Mouse (Mus musculus): ENCODE measurements around the gene Padi3. TPM values are rescaled to one million over a fixed set of nuclear protein-coding genes. Genes with fewer than 3 reads are reported as not detected.
A peak's percentile ranks its signal among the peaks of the same experiment; 100 is the strongest.

Padi3 gene
- polyA plus RNA-seq, 1 experiment from 2014 or later, result not detected

DNA sequence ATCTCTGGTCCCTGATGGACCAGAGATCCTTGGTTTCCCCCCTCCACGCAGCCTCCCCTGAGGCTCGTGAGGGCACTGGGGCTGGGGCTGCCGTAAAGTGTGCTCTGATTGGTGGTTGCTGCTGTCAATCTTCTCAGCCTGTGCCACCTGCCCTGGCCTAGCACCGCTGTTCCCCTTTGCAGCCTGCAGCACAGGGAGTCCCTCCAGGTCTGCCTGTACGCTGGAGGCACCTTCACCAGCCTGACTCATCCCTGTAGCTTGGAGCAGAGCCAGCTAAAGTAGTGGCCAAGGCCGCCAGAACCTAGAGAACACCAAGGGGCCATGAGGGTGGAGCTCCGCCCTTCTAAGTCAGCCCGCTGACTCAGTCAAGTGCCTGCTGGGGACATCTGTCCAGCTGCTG is 27.4 kb upstream of the Padi3 start:
- H3K9ac ChIP-seq (replicated peaks), result no peak overlapping the region
- no peaks in the 10 kb centered on the region for H3K36me3 ChIP-seq
- H3K4me1 ChIP-seq, result peaks cover 22% of the 10 kb centered on the region; the same call in 1 of the 2 replicates
- no peaks in the 10 kb centered on the region for H3K9me3 ChIP-seq
- 27% methylated on average over 8 of the region's 8 CpGs for WGBS
- no peak overlapping the region for H3K4me2 ChIP-seq (replicated peaks)
- H3K27me3 ChIP-seq, result no peaks in the 10 kb centered on the region
- H3K4me3 ChIP-seq, result no peak overlapping the region
- no peak for ATAC-seq (replicated peaks)
- no peak overlapping the region for H3K27ac ChIP-seq (replicated peaks)

DNA sequence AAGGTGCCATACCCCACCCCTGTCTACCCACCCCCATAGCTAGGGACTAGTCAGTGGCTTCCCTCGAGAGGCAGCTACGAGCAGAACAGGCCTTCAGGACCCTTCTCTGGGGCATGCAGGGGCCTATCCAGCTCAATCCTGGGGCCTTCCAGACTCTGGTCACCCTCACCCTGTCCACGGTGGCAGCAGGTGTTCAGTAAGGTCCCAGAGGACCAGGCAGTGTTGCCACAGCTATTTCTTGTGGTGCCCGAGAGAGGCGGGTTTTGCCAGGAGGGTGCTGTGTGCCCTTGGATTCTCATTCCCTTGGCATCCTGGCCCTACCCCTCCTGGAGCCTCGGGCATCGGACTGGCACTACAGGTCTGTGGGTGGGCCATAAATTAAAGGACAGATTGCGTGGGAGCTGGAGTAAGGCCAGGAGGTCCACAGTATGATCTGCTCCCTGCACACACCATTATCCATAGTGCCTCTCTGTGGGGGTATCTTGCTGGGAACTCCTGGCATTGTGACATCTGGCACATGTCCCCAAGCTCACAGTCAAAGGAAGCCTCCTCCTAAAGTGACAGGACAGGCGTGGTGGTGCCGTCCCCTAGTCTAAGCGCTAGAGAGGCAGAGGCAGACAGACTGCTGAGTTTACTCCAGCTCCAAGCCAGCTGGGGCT is 25.9 kb upstream of the Padi3 start:
- H3K36me3 ChIP-seq, result no peaks in the 10 kb centered on the region
- H3K9me3 ChIP-seq, result no peaks in the 10 kb centered on the region
- WGBS, result 37% methylated on average over 11 of the region's 11 CpGs
- H3K27ac ChIP-seq (replicated peaks), result no peak overlapping the region
- no peak overlapping the region for H3K4me3 ChIP-seq
- no peaks in the 10 kb centered on the region for H3K27me3 ChIP-seq
- peaks cover 22% of the 10 kb centered on the region; the same call in 1 of the 2 replicates for H3K4me1 ChIP-seq
- ATAC-seq (replicated peaks), result peak; percentile 27; the same call in 1 of the 2 replicates
- no peak overlapping the region for H3K4me2 ChIP-seq (replicated peaks)
- no peak overlapping the region for H3K9ac ChIP-seq (replicated peaks)

GRCm38 (mm10) chr4:140835682-140836081 is 25.2 kb upstream of the Padi3 start:
- H3K9ac ChIP-seq (replicated peaks), result no peak overlapping the region
- H3K9me3 ChIP-seq, result no peaks in the 10 kb centered on the region
- no peak overlapping the region for H3K4me3 ChIP-seq
- 0% methylated on average over 10 of the region's 10 CpGs for WGBS
- H3K4me2 ChIP-seq (replicated peaks), result no peak overlapping the region
- no peak overlapping the region for H3K27ac ChIP-seq (replicated peaks)
- peaks cover 22% of the 10 kb centered on the region; the same call in 1 of the 2 replicates for H3K4me1 ChIP-seq
- H3K36me3 ChIP-seq, result no peaks in the 10 kb centered on the region
- H3K27me3 ChIP-seq, result no peaks in the 10 kb centered on the region
- peak; percentile 78 for ATAC-seq (replicated peaks)

GRCm38 (mm10) chr4:140834327-140834934 is 24.0 kb upstream of the Padi3 start:
- H3K9ac ChIP-seq (replicated peaks), result no peak overlapping the region
- H3K27me3 ChIP-seq, result no peaks in the 10 kb centered on the region
- H3K36me3 ChIP-seq, result no peaks in the 10 kb centered on the region
- peaks cover 22% of the 10 kb centered on the region; the same call in 1 of the 2 replicates for H3K4me1 ChIP-seq
- H3K9me3 ChIP-seq, result no peaks in the 10 kb centered on the region
- no peak overlapping the region for H3K27ac ChIP-seq (replicated peaks)
- H3K4me3 ChIP-seq, result no peak overlapping the region
- WGBS, result 74% methylated on average over 6 of the region's 6 CpGs
- no peak overlapping the region for H3K4me2 ChIP-seq (replicated peaks)
- no peak for ATAC-seq (replicated peaks)

DNA sequence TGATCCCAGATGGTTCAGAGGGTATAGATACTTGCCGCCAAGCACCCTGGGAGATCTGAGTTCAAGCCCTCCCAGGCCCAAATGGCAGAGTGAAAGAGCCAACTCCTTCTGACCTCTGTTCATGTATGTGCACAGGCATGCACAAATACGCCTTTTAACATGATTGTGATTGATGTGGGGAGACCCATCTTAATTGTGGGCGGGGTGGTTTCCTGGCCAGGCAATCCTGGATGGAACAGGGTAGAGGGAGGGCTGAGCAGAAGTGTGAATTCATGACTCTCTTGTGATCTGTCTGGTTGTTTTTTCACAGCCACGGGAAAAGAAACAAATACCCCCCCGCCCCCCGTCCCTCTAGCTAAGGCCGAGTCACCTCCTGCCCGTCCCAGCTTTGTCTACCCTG is 22.4 kb upstream of the Padi3 start:
- Histone ChIP-seq H3K36me3 (no peaks in the 10 kb centered on the region), H3K27ac (replicated peaks) (no peak overlapping the region), H3K4me3 (no peak overlapping the region), H3K4me2 (replicated peaks) (no peak overlapping the region), H3K9me3 (no peaks in the 10 kb centered on the region), H3K9ac (replicated peaks) (no peak overlapping the region), H3K4me1 (peaks cover 22% of the 10 kb centered on the region; the same call in 1 of the 2 replicates), H3K27me3 (no peaks in the 10 kb centered on the region)
- 45% methylated on average over 8 of the region's 8 CpGs for WGBS
- no peak for ATAC-seq (replicated peaks)

- 86% methylated on average over 4 of the region's 4 CpGs for WGBS
- Histone ChIP-seq H3K27ac (replicated peaks) (no peak overlapping the region), H3K4me3 (no peak overlapping the region), H3K27me3 (no peaks in the 10 kb centered on the region), H3K36me3 (no peaks in the 10 kb centered on the region), H3K4me2 (replicated peaks) (no peak overlapping the region), H3K4me1 (peaks cover 21% of the 10 kb centered on the region; the same call in 1 of the 2 replicates), H3K9ac (replicated peaks) (no peak overlapping the region), H3K9me3 (no peaks in the 10 kb centered on the region)
- no peak for ATAC-seq (replicated peaks)
These were observed 21.4 kb upstream of the Padi3 start for GRCm38 (mm10) chr4:140831808-140832207.

DNA sequence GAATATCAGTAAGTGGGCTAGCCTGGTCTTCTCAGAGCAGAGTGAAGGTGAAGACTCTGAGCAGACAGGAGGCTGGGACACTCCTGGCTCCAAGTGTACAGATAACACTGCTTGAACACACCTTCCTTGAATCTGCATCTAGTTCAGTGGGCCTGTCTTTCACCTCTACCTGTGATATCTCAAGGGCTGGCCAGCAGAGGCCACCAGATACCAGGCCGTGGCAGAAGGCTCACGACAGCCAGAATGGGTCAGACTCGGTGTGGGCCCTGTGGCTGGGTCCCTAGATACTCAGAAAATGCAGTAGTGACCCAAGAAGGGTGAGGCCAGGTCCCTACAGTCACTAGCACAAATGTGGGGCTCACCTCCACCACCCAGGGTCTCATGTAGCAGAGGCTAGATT is 16.8 kb upstream of the Padi3 start:
- Histone ChIP-seq H3K4me1 (no peaks in the 10 kb centered on the region), H3K4me3 (no peak overlapping the region), H3K9ac (replicated peaks) (no peak overlapping the region), H3K27me3 (no peaks in the 10 kb centered on the region), H3K4me2 (replicated peaks) (no peak overlapping the region), H3K9me3 (no peaks in the 10 kb centered on the region), H3K36me3 (no peaks in the 10 kb centered on the region), H3K27ac (replicated peaks) (no peak overlapping the region)
- WGBS, result 62% methylated on average over 3 of the region's 3 CpGs
- ATAC-seq (replicated peaks), result no peak

GRCm38 (mm10) chr4:140825942-140826341 is 15.5 kb upstream of the Padi3 start:
- Histone ChIP-seq H3K27me3 (no peaks in the 10 kb centered on the region), H3K9ac (replicated peaks) (no peak overlapping the region), H3K36me3 (no peaks in the 10 kb centered on the region), H3K4me3 (no peak overlapping the region), H3K4me1 (no peaks in the 10 kb centered on the region), H3K4me2 (replicated peaks) (no peak overlapping the region), H3K27ac (replicated peaks) (no peak overlapping the region), H3K9me3 (no peaks in the 10 kb centered on the region)
- ATAC-seq (replicated peaks), result no peak
- 61% methylated on average over 11 of the region's 11 CpGs for WGBS

DNA sequence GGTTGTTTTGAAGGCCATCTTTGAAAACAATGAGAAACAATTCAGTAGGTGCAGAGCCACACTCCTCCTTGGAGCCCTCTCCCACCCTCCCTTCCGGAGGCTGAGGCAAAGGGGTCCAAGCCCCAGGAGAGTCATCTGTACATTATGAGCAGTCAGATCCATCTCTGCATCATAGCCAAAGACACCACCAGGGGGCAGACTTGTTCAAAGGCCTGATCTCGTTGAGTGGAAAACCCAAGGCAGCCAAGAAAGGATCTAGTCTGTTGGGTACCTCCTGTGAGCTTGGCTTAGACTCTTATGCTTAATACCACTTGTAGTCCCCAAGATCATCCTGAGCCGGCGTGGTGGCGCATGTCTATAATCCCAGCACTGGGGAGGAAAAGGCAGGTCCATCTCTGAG is 11.5 kb upstream of the Padi3 start:
- H3K4me1 ChIP-seq, result no peaks in the 10 kb centered on the region
- no peak for ATAC-seq (replicated peaks)
- no peak overlapping the region for H3K9ac ChIP-seq (replicated peaks)
- no peaks in the 10 kb centered on the region for H3K9me3 ChIP-seq
- 57% methylated on average over 5 of the region's 5 CpGs for WGBS
- no peaks in the 10 kb centered on the region for H3K27me3 ChIP-seq
- no peak overlapping the region for H3K4me3 ChIP-seq
- no peak overlapping the region for H3K4me2 ChIP-seq (replicated peaks)
- no peaks in the 10 kb centered on the region for H3K36me3 ChIP-seq
- H3K27ac ChIP-seq (replicated peaks), result no peak overlapping the region

- ATAC-seq (replicated peaks), result no peak
- 92% methylated on average over 8 of the region's 8 CpGs for WGBS
These were observed 7.0 kb upstream of the Padi3 start for GRCm38 (mm10) chr4:140817413-140817812.

DNA sequence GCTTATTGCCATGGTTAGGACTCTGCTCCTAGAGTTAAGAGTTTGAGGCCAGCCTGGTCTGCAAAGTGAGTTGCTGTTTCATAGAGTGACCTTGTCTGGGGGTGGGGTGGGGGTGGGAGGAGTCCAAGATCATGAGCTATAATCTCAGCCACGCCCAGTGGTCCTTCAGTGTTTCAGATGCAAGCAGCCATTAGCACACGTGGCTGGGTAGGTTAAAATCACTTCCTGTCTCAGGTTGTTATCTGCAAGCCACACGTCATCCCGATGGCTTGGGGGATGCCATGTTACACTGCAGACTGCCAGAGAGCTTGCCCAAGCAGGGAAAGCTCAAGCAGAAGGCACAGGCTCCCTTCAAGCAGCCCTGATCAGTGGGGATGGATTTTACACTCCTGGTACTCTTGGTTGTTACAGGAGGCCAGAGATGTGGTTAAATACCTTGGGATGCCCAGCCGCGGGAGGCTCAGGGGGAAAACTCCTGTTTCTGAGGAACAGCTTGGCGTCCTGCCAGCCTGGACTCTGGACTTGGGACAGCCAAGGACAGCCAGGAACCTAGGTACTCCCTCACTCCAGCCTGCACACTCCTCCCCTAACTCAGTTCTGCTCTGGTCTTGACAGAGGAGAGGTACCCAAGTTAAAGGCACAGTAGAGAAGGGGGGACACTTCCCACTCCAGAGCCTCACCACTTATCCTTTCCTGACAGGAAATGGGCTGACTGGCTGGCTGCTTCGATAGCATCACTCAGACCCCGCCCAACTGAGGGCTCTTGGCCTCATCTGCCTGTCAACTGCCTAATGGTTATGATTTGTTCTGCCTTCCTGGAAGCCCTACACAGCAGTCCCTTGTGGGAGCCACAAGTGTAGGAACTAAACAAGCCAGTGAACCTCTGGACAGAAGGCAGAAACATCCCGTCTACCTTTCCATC is 5.8 kb upstream of the Padi3 start:
- Histone ChIP-seq H3K9me3 (no peaks in the 10 kb centered on the region), H3K36me3 (no peaks in the 10 kb centered on the region), H3K27ac (replicated peaks) (no peak overlapping the region), H3K9ac (replicated peaks) (no peak overlapping the region), H3K27me3 (0 out of 2 replicates have a peak, but pooled peaks cover 7% of the 10 kb centered on the region), H3K4me3 (no peak overlapping the region), H3K4me2 (replicated peaks) (no peak overlapping the region), H3K4me1 (peaks cover 15% of the 10 kb centered on the region)
- ATAC-seq (replicated peaks), result no peak
- WGBS, result 60% methylated on average over 10 of the region's 10 CpGs

More at GRCm38 (mm10) chr4:140817413-140817812, 7.0 kb upstream of the Padi3 start:
- Histone ChIP-seq H3K4me2 (replicated peaks) (no peak overlapping the region), H3K4me1 (peaks cover 12% of the 10 kb centered on the region), H3K9me3 (no peaks in the 10 kb centered on the region), H3K36me3 (no peaks in the 10 kb centered on the region), H3K4me3 (no peak overlapping the region), H3K27ac (replicated peaks) (no peak overlapping the region), H3K27me3 (0 out of 2 replicates have a peak, but pooled peaks cover 7% of the 10 kb centered on the region), H3K9ac (replicated peaks) (no peak overlapping the region)

GRCm38 (mm10) chr4:140815496-140815895 is 5.0 kb upstream of the Padi3 start:
- no peak overlapping the region for H3K4me3 ChIP-seq
- H3K36me3 ChIP-seq, result no peaks in the 10 kb centered on the region
- H3K4me1 ChIP-seq, result peaks cover 15% of the 10 kb centered on the region
- WGBS, result 67% methylated on average over 5 of the region's 5 CpGs
- no peak overlapping the region for H3K9ac ChIP-seq (replicated peaks)
- H3K4me2 ChIP-seq (replicated peaks), result no peak overlapping the region
- H3K27me3 ChIP-seq, result 0 out of 2 replicates have a peak, but pooled peaks cover 7% of the 10 kb centered on the region
- H3K27ac ChIP-seq (replicated peaks), result no peak overlapping the region
- no peaks in the 10 kb centered on the region for H3K9me3 ChIP-seq
- no peak for ATAC-seq (replicated peaks)
